ENCODE assay signal across 14 mouse cellular contexts in the genomic region with DNA sequence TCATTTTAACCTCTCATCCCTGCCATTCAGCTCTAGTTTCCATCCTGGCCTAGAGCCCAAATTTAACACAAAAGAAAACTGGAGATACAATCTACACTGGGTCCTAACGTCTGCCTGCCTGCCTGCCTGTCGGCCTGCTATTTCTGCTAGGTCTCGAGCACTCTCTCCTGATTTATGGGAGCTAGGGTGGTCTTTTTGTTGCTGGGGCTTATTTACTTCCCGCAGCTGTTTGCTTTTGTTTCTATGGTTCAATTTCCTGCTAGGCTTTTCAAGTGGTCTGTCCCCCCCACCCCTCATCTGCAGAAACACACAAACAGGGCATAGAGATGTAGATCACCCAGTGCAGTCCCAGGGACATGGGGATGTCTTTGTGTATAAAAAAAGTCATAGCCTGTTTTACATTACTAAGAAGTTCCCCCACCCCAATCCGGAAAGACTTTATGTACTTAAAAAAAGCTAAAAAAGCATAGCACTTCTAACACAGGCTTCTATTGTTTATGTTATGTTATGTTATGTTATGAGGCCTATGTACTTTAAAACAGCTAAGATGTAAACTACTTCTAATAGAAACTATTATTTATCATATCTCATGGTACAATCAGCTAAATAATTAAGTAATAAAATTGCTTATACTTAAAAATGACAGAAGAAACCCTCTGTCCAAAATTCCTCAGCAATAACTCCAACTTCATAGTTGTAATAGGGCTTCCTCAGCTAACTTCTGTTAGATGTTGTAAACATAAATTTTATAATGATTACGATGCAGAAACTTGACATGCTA. TPM values are rescaled to one million over a fixed set of nuclear protein-coding genes. Genes with fewer than 3 reads are reported as not detected.
DNase-seq lines count a peak whose midpoint lies in the region; ATAC-seq lines count a peak whose summit lies in the region.
"Had no signal": no experiment of that assay in that cellular context is flagged by ENCODE, and none has a peak within 500 bp of the region (broad histone marks: within the 10 kb centered on the region; RNA-seq: fewer than 3 reads in every experiment).

No protein-coding gene starts in this region.

- H3K4me3 ChIP-seq in kidney, embryonic 15.5 days (replicated peaks): no peak overlapping the region
- no peak overlapping the region for H3K4me3 ChIP-seq in embryonic facial prominence, embryonic 14.5 days (ENCODE audit: low read depth, low read length)
- no peak overlapping the region for H3K4me3 ChIP-seq in intestine, embryonic 15.5 days (replicated peaks)
- H3K4me3 ChIP-seq in neural tube, embryonic 13.5 days: no peak overlapping the region

- no peak overlapping the region for H3K4me2 ChIP-seq in kidney, embryonic 15.5 days
- no peak overlapping the region for H3K4me2 ChIP-seq in embryonic facial prominence, embryonic 14.5 days (ENCODE audit: low read depth, low read length)
- no peak overlapping the region for H3K4me2 ChIP-seq in intestine, embryonic 15.5 days (replicated peaks)
- no peak overlapping the region for H3K4me2 ChIP-seq in neural tube, embryonic 13.5 days

- H3K4me1 ChIP-seq in kidney, embryonic 15.5 days: 0 out of 2 replicates have a peak, but pooled peaks cover 9% of the 10 kb centered on the region
- H3K4me1 ChIP-seq in embryonic facial prominence, embryonic 14.5 days (ENCODE audit: control insufficient read depth, insufficient read depth, low read length): peaks cover 9% of the 10 kb centered on the region; the same call in 1 of the 2 replicates
- H3K4me1 ChIP-seq in intestine, embryonic 15.5 days (replicated peaks): 0 out of 2 replicates have a peak, but pooled peaks cover 6% of the 10 kb centered on the region
- H3K4me1 ChIP-seq in neural tube, embryonic 13.5 days (replicated peaks): peaks cover 18% of the 10 kb centered on the region

- H3K9me3 ChIP-seq in kidney, embryonic 15.5 days (replicated peaks): no peaks in the 10 kb centered on the region
- H3K9me3 ChIP-seq in embryonic facial prominence, embryonic 14.5 days (ENCODE audit: control insufficient read depth, low read length): no peaks in the 10 kb centered on the region
- H3K9me3 ChIP-seq in intestine, embryonic 15.5 days: no peaks in the 10 kb centered on the region
- no peaks in the 10 kb centered on the region for H3K9me3 ChIP-seq in neural tube, embryonic 13.5 days

- H3K27ac ChIP-seq in kidney, embryonic 15.5 days: peak overlapping the region; percentile 58; the same call in 1 of the 2 replicates
- H3K27ac ChIP-seq in embryonic facial prominence, embryonic 14.5 days (replicated peaks; ENCODE audit: low read depth, low read length): peak overlapping the region; percentile 44
- H3K27ac ChIP-seq in intestine, embryonic 15.5 days: 0 out of 2 replicates have a peak overlapping the region, but pooled peaks have one; percentile 13
- peak overlapping the region; percentile 42; the same call in 1 of the 2 replicates for H3K27ac ChIP-seq in neural tube, embryonic 13.5 days (replicated peaks)

- H3K27me3 ChIP-seq in kidney, embryonic 15.5 days: no peaks in the 10 kb centered on the region
- H3K27me3 ChIP-seq in embryonic facial prominence, embryonic 14.5 days (replicated peaks; ENCODE audit: control insufficient read depth, insufficient read depth, low read length): no peaks in the 10 kb centered on the region
- H3K27me3 ChIP-seq in intestine, embryonic 15.5 days (replicated peaks): no peaks in the 10 kb centered on the region
- H3K27me3 ChIP-seq in neural tube, embryonic 13.5 days: peaks cover 14% of the 10 kb centered on the region

- intact Hi-C loops in left cerebral cortex, postnatal 10 days (cut with DNase I): no loop called here

- no peak overlapping the region for H3K9ac ChIP-seq in kidney, embryonic 15.5 days
- no peak overlapping the region for H3K9ac ChIP-seq in embryonic facial prominence, embryonic 14.5 days (ENCODE audit: low read depth, low read length)
- H3K9ac ChIP-seq in intestine, embryonic 15.5 days: no peak overlapping the region
- no peak overlapping the region for H3K9ac ChIP-seq in neural tube, embryonic 13.5 days

- 16% methylated on average over 6 of the region's 6 CpGs for WGBS in kidney, embryonic 15.5 days
- WGBS in embryonic facial prominence, embryonic 14.5 days: 23% methylated on average over 6 of the region's 6 CpGs
- WGBS in intestine, embryonic 15.5 days: 20% methylated on average over 6 of the region's 6 CpGs
- 12% methylated on average over 6 of the region's 6 CpGs for WGBS in neural tube, embryonic 13.5 days

- no peak for DNase-seq in kidney, adult 8-10 months
- DNase-seq in embryonic facial prominence, embryonic 14.5 days (ENCODE audit: low spot score): peak; percentile 45
- no peak for DNase-seq in spleen, adult 18-20 months
- DNase-seq in cerebellum, postnatal 25 days: no peak
- DNase-seq in left cerebral cortex, postnatal 10 days (ENCODE audit: extremely low spot score in 1 of 2, low spot score in 2 of 2): no peak
- DNase-seq: cerebellum, postnatal 36 days; layer of hippocampus, postnatal 36 days; right cerebral cortex, postnatal 4 days had no signal

- no peaks in the 10 kb centered on the region for H3K36me3 ChIP-seq in kidney, embryonic 15.5 days
- H3K36me3 ChIP-seq in embryonic facial prominence, embryonic 14.5 days (ENCODE audit: control insufficient read depth, insufficient read depth, low read length): no peaks in the 10 kb centered on the region
- H3K36me3 ChIP-seq in intestine, embryonic 15.5 days: no peaks in the 10 kb centered on the region
- H3K36me3 ChIP-seq in neural tube, embryonic 13.5 days: no peaks in the 10 kb centered on the region

- peak; percentile 78 for ATAC-seq in kidney, embryonic 15.5 days (replicated peaks; ENCODE audit: low FRiP score)
- ATAC-seq in embryonic facial prominence, embryonic 14.5 days (ENCODE audit: low read depth): peak; percentile 65
- ATAC-seq in intestine, embryonic 15.5 days: peak; percentile 68
- ATAC-seq in neural tube, embryonic 13.5 days (ENCODE audit: low read depth): peak; percentile 93
- ATAC-seq: activated CD4-positive, CD25-positive, alpha-beta regulatory T cell, adult 4 months had no signal

RNA-seq across cellular contexts. Expression of a gene that starts 41.7 kb away (rescaled TPM):
- polyA plus RNA-seq in kidney, embryonic 15.5 days (2015; fragmentation: Nextera tagmentation; extraction: Ambion mirVana): not detected in 2 replicates
- 0.15 TPM in 1 of 2 replicates, not detected in the other for polyA plus RNA-seq in embryonic facial prominence, embryonic 14.5 days (2014; fragmentation: Nextera tagmentation; extraction: Ambion mirVana)
- not detected in 2 replicates for polyA plus RNA-seq in intestine, embryonic 15.5 days (2015; fragmentation: Nextera tagmentation; extraction: Ambion mirVana)
- polyA plus RNA-seq in neural tube, embryonic 13.5 days (2015; fragmentation: Nextera tagmentation; extraction: Ambion mirVana): not detected in 2 replicates
- total RNA-seq in left cerebral cortex, postnatal 10 days (2021): not detected
- total RNA-seq: heart, adult 8-10 months; layer of hippocampus, postnatal 36 days; megakaryocyte progenitor cell, adult 5-6 weeks had no signal

RNA-seq across cellular contexts. Expression of a gene that starts 47.8 kb away (rescaled TPM):
- 0.13 and 0.19 TPM in 2 replicates for polyA plus RNA-seq in kidney, embryonic 15.5 days (2015; fragmentation: Nextera tagmentation; extraction: Ambion mirVana)
- polyA plus RNA-seq in embryonic facial prominence, embryonic 14.5 days (2014; fragmentation: Nextera tagmentation; extraction: Ambion mirVana): 0.63 and 0.79 TPM in 2 replicates
- 3.5 and 3.8 TPM in 2 replicates for polyA plus RNA-seq in intestine, embryonic 15.5 days (2015; fragmentation: Nextera tagmentation; extraction: Ambion mirVana)
- not detected in 2 replicates for polyA plus RNA-seq in neural tube, embryonic 13.5 days (2015; fragmentation: Nextera tagmentation; extraction: Ambion mirVana)
- total RNA-seq in left cerebral cortex, postnatal 10 days (2021): not detected
- total RNA-seq: layer of hippocampus, postnatal 36 days; megakaryocyte progenitor cell, adult 5-6 weeks had no signal
